Mouse (Mus musculus): ENCODE data around the gene Mgll. TPM values are rescaled to one million over a fixed set of nuclear protein-coding genes. Genes with fewer than 3 reads are reported as not detected.

The Mgll gene
- polyA plus RNA-seq, 1 experiment from 2014 or later: 55.0 TPM

DNA sequence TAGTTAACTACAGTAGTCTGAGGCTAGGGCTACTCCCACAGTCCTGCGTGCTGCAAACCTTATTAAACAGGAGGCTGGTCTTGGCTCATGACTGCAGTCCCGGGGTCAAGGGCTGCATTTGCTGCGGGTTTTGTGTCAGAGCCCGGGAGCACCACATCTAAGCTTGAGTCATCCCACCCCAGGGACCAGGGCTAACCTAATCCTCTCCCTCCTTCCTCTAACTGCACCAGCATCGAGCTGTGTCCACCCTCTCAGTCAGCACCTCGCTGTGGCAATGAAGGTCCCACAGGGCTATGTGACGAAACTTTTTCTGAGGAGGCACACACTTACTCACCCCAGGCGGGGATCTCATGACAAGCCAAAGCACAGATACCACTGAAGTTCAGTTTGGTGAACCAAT lies 22.1 kb downstream of the Mgll start:
- no peak overlapping the region for H3K27ac ChIP-seq (ENCODE audit: low read length)
- H3K4me3 ChIP-seq (ENCODE audit: low read depth, low read length): no peak overlapping the region
- no peak overlapping the region for H3K4me2 ChIP-seq (ENCODE audit: low read length)
- WGBS: 81% methylated on average over 8 of the region's 8 CpGs
- peaks cover 7% of the 10 kb centered on the region; the same call in 1 of the 2 replicates for H3K4me1 ChIP-seq (ENCODE audit: control insufficient read depth, insufficient read depth, low read length)
- no peaks in the 10 kb centered on the region for H3K27me3 ChIP-seq (ENCODE audit: control insufficient read depth, insufficient read depth, low read depth, low read length)
- no peaks in the 10 kb centered on the region for H3K9me3 ChIP-seq (replicated peaks; ENCODE audit: control insufficient read depth, low read length, poor library complexity, severe bottlenecking)
- ATAC-seq: no peak
- H3K36me3 ChIP-seq (ENCODE audit: control insufficient read depth, insufficient read depth, low read length): no peaks in the 10 kb centered on the region
- no peak overlapping the region for H3K9ac ChIP-seq (ENCODE audit: low read depth, low read length)

DNA sequence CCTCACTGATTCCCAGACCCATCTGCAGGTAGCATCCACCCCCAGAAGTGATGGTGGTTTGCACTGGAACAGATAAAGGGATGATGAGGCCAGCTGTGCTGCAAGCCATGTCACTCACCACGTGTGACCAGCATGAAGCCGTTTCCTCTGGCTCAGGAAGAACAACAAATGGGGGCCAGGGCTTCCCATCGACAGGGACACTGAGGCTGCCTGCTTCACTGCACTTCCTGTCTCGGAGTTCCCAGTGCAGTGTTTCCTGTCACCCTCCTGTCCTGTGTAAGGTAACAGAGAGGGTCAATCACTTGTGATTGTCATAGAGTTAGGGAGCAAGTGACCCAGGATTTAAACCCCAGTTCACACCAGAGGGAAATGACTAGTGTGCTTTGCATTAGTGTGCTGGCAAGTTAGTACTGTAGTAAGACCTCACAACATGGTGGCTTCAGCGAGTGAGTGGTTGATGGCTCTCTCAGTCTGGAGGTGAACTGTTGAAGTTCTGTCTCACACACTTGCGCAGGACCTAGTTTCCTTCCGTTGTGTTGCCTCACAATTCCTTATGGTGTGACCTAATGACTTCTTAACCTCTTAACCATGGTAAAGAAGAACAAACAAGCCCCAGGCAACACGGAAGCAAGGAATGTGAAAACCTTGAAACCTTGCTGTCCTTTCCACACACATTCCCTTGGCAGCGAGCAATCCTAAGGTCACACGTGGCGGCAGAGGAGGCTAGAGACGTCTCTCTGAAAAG lies 23.3 kb downstream of the Mgll start:
- ATAC-seq: no peak
- 85% methylated on average over 12 of the region's 12 CpGs for WGBS
- no peaks in the 10 kb centered on the region for H3K9me3 ChIP-seq (replicated peaks; ENCODE audit: control insufficient read depth, low read length, poor library complexity, severe bottlenecking)
- no peak overlapping the region for H3K27ac ChIP-seq (ENCODE audit: low read length)
- no peak overlapping the region for H3K4me3 ChIP-seq (ENCODE audit: low read depth, low read length)
- H3K9ac ChIP-seq (ENCODE audit: low read depth, low read length): no peak overlapping the region
- H3K4me2 ChIP-seq (ENCODE audit: low read length): no peak overlapping the region
- no peaks in the 10 kb centered on the region for H3K36me3 ChIP-seq (ENCODE audit: control insufficient read depth, insufficient read depth, low read length)
- H3K4me1 ChIP-seq (ENCODE audit: control insufficient read depth, insufficient read depth, low read length): peaks cover 7% of the 10 kb centered on the region; the same call in 1 of the 2 replicates
- H3K27me3 ChIP-seq (ENCODE audit: control insufficient read depth, insufficient read depth, low read depth, low read length): no peaks in the 10 kb centered on the region

DNA sequence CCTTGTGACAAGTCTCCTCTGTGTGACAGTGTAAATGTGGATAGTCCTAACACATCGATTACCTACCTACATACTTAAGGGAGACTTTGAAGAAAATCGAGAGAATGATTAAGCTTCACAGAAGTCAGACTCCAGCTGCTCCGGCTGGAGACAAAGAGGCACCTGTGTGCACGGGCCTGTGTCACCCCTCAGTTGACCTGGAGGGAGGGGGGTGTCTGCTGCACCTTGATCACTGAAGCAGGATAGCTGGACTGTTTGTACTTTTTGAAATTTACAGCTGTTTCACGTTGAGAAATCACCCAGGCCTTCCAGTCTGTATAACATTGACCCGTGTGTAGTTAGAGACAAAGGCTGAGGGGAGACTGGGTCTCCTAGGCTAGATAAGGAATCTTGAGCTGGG lies 26.7 kb downstream of the Mgll start:
- WGBS: 70% methylated on average over 6 of the region's 6 CpGs
- no peaks in the 10 kb centered on the region for H3K36me3 ChIP-seq (ENCODE audit: control insufficient read depth, insufficient read depth, low read length)
- H3K4me3 ChIP-seq (ENCODE audit: low read depth, low read length): no peak overlapping the region
- no peak overlapping the region for H3K9ac ChIP-seq (ENCODE audit: low read depth, low read length)
- no peaks in the 10 kb centered on the region for H3K9me3 ChIP-seq (replicated peaks; ENCODE audit: control insufficient read depth, low read length, poor library complexity, severe bottlenecking)
- no peak overlapping the region for H3K4me2 ChIP-seq (ENCODE audit: low read length)
- H3K27me3 ChIP-seq (ENCODE audit: control insufficient read depth, insufficient read depth, low read depth, low read length): no peaks in the 10 kb centered on the region
- H3K27ac ChIP-seq (ENCODE audit: low read length): no peak overlapping the region
- ATAC-seq: no peak
- H3K4me1 ChIP-seq (ENCODE audit: control insufficient read depth, insufficient read depth, low read length): peaks cover 6% of the 10 kb centered on the region

DNA sequence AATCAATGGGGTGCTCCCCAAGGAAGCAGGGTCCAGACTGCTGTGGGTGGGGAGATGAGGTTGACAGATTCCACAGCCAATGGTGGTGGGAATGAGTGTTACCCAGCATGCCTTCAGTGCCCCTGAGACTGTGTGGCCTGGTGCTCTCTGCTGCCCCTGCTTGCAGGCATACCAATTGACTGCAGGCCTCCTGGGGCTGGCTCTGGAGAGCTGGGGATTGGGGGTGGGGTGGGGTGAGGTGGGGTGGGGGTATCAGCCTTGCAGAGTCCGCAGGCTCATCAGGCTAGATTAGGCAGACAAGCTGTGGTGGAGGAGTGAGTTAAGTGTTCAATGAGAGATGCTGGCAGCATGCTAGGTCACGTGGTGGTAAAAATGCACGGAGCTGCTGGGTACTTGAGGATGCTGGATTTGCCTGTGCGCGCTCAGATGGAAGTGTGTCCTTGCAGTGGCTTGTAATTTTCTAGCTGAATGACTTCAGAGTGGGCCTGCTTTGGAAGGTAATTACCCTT lies 28.6 kb downstream of the Mgll start:
- Histone ChIP-seq H3K4me1 (ENCODE audit: control insufficient read depth, insufficient read depth, low read length) (peaks cover 6% of the 10 kb centered on the region), H3K27me3 (ENCODE audit: control insufficient read depth, insufficient read depth, low read depth, low read length) (no peaks in the 10 kb centered on the region), H3K4me2 (ENCODE audit: low read length) (no peak overlapping the region), H3K9ac (ENCODE audit: low read depth, low read length) (no peak overlapping the region), H3K9me3 (replicated peaks; ENCODE audit: control insufficient read depth, low read length, poor library complexity, severe bottlenecking) (no peaks in the 10 kb centered on the region), H3K36me3 (ENCODE audit: control insufficient read depth, insufficient read depth, low read length) (no peaks in the 10 kb centered on the region), H3K4me3 (ENCODE audit: low read depth, low read length) (no peak overlapping the region), H3K27ac (ENCODE audit: low read length) (peak overlapping the region; percentile 24; the same call in 1 of the 2 replicates)
- WGBS: 31% methylated on average over 5 of the region's 5 CpGs
- ATAC-seq: peak; percentile 84

DNA sequence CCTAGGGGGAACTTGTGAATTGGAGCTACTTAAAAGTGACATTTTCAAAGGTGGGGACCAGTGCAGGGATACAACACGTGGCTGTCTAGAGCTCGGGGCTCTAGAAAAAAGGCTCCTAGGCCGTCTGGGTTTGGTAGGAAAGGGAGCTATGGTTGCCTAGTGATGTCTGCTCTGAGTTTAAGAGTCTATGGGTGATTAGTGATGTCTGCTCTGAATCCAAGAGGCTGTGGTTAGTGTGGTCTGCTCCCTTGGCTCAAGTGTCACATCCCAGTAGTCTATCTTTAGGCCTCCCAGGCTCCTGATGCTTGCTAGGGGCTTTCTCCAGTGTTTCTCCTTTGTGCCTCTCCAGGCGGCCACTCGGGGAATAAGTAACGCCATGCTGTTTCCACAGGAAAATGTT lies 29.4 kb downstream of the Mgll start:
- no peak overlapping the region for H3K4me3 ChIP-seq (ENCODE audit: low read depth, low read length)
- peaks cover 6% of the 10 kb centered on the region for H3K4me1 ChIP-seq (ENCODE audit: control insufficient read depth, insufficient read depth, low read length)
- 64% methylated on average over 6 of the region's 6 CpGs for WGBS
- H3K27ac ChIP-seq (ENCODE audit: low read length): no peak overlapping the region; the same call in 1 of the 2 replicates
- H3K9ac ChIP-seq (ENCODE audit: low read depth, low read length): no peak overlapping the region
- ATAC-seq: no peak
- H3K36me3 ChIP-seq (ENCODE audit: control insufficient read depth, insufficient read depth, low read length): no peaks in the 10 kb centered on the region
- no peak overlapping the region for H3K4me2 ChIP-seq (ENCODE audit: low read length)
- H3K9me3 ChIP-seq (replicated peaks; ENCODE audit: control insufficient read depth, low read length, poor library complexity, severe bottlenecking): no peaks in the 10 kb centered on the region
- H3K27me3 ChIP-seq (ENCODE audit: control insufficient read depth, insufficient read depth, low read depth, low read length): no peaks in the 10 kb centered on the region

DNA sequence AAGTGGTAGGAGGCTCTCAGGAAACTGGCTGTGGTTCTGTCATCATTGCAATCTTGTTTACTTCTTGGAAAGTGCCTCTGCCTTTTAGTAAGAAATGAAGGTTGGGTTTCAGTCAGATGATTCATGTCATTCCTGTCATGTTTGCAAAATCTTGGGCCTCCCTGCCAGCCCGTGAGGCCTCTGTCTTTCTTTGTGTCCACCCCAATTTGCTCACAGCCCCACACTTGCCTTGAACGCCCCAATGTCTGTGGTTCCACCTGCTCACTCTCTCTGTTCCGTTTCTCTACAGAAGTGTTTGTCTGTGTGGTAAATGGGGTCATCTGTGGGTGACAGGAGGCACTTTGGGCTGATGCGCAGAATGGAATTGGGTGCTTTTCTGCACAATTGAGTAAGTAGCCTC lies 32.8 kb downstream of the Mgll start:
- ATAC-seq: no peak
- no peaks in the 10 kb centered on the region for H3K36me3 ChIP-seq (ENCODE audit: control insufficient read depth, insufficient read depth, low read length)
- WGBS: 89% methylated on average over 4 of the region's 4 CpGs

DNA sequence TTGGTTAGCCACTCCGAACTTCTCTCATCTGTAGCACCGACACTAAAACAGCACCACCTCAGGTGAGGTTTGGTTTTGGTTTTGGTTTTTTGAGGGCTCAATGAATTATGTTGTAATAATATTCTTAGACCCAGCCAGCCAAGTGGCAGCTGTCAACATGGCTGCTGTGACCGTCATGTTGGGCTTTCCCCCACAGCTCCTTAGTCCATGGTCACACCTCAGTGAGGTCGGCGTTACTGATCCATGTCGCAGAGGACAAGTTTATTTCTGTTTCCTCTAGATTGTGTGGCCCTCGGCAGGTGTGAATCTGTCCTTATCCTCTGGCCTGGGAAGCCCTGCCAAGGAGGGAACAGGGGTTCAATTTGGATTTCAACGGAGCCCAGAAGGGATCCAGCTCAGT lies 33.9 kb downstream of the Mgll start:
- ATAC-seq: no peak
- 85% methylated on average over 8 of the region's 8 CpGs for WGBS
- no peaks in the 10 kb centered on the region for H3K9me3 ChIP-seq (replicated peaks; ENCODE audit: control insufficient read depth, low read length, poor library complexity, severe bottlenecking)
- no peak overlapping the region for H3K9ac ChIP-seq (ENCODE audit: low read depth, low read length)
- no peak overlapping the region for H3K27ac ChIP-seq (ENCODE audit: low read length)
- peaks cover 1% of the 10 kb centered on the region for H3K4me1 ChIP-seq (ENCODE audit: control insufficient read depth, insufficient read depth, low read length)
- no peak overlapping the region for H3K4me2 ChIP-seq (ENCODE audit: low read length)
- H3K36me3 ChIP-seq (ENCODE audit: control insufficient read depth, insufficient read depth, low read length): no peaks in the 10 kb centered on the region
- no peak overlapping the region for H3K4me3 ChIP-seq (ENCODE audit: low read depth, low read length)
- no peaks in the 10 kb centered on the region for H3K27me3 ChIP-seq (ENCODE audit: control insufficient read depth, insufficient read depth, low read depth, low read length)

More for the DNA sequence above, 32.8 kb downstream of the Mgll start:
- Histone ChIP-seq H3K4me3 (ENCODE audit: low read depth, low read length) (no peak overlapping the region), H3K27me3 (ENCODE audit: control insufficient read depth, insufficient read depth, low read depth, low read length) (no peaks in the 10 kb centered on the region), H3K4me2 (ENCODE audit: low read length) (no peak overlapping the region), H3K9ac (ENCODE audit: low read depth, low read length) (no peak overlapping the region), H3K27ac (ENCODE audit: low read length) (no peak overlapping the region), H3K4me1 (ENCODE audit: control insufficient read depth, insufficient read depth, low read length) (peaks cover 6% of the 10 kb centered on the region), H3K9me3 (replicated peaks; ENCODE audit: control insufficient read depth, low read length, poor library complexity, severe bottlenecking) (no peaks in the 10 kb centered on the region)

DNA sequence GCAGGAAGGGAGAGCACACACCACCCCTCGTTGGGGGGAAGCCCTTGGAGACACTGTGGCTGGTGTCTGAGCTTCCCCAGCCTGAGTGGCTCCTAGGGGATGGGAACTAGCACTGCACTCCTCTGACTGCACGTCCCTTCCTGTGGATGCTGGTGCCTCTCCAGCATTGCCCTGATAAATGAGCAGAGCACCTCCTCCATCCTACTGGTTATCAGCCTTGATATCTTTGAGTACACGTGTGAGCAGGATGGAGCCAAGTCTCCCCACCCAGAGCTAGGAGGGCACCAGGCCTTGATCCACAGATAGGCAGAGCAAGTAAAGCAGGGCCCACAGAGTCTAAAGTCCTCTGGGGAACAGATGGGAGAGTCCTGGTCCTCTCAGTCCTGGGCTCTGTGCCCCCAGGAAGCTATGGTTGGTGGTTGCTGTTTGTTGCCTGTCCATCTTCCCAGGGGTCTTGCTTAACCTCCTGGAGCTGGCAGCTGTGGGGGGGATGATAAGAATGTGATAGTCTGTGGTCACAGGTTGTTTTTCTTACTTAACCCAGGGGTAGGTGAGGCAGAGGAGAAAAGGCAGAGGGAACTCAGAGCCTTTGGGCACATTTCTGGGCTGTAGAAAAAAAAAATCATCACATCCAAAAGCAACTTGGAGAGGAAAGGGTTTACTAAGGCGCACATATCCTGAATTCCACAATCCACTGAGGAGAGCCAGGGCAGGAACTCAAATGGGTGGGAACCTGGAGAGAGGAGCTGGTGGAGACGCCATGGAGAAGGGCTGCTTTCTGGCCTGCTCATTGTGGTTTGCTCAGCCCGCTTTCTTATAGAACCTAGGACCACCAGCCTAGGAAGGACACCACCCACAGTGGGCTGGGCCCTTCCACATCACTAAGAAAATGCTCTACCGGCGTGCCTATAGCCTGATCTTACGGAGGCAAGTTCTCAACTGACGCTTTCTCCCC lies 34.6 kb downstream of the Mgll start:
- no peaks in the 10 kb centered on the region for H3K9me3 ChIP-seq (replicated peaks; ENCODE audit: control insufficient read depth, low read length, poor library complexity, severe bottlenecking)
- H3K36me3 ChIP-seq (ENCODE audit: control insufficient read depth, insufficient read depth, low read length): no peaks in the 10 kb centered on the region
- no peak overlapping the region for H3K4me3 ChIP-seq (ENCODE audit: low read depth, low read length)
- no peak for ATAC-seq
- no peaks in the 10 kb centered on the region for H3K27me3 ChIP-seq (ENCODE audit: control insufficient read depth, insufficient read depth, low read depth, low read length)
- no peaks in the 10 kb centered on the region; the same call in 1 of the 2 replicates for H3K4me1 ChIP-seq (ENCODE audit: control insufficient read depth, insufficient read depth, low read length)
- no peak overlapping the region for H3K4me2 ChIP-seq (ENCODE audit: low read length)
- WGBS: 85% methylated on average over 10 of the region's 10 CpGs
- H3K27ac ChIP-seq (ENCODE audit: low read length): no peak overlapping the region
- H3K9ac ChIP-seq (ENCODE audit: low read depth, low read length): no peak overlapping the region

All from midbrain, embryonic 16.5 days (tissue).